Mouse (Mus musculus) G1E (cell line): ENCODE data around the gene Adam10.

Experiments used
- GATA1 ChIP-seq: IDR thresholded peaks from 2 replicates; pipeline ENCODE4 v1.6.1; 2012; ENCODE audit warnings: borderline replicate concordance, low read length, inconsistent platforms, mixed read lengths
- TAL1 ChIP-seq: conservative IDR thresholded peaks from 2 replicates; pipeline ENCODE4 v1.6.1; 2012; ENCODE audit warnings: low read depth, low read length, inconsistent platforms, mixed read lengths

DNA sequence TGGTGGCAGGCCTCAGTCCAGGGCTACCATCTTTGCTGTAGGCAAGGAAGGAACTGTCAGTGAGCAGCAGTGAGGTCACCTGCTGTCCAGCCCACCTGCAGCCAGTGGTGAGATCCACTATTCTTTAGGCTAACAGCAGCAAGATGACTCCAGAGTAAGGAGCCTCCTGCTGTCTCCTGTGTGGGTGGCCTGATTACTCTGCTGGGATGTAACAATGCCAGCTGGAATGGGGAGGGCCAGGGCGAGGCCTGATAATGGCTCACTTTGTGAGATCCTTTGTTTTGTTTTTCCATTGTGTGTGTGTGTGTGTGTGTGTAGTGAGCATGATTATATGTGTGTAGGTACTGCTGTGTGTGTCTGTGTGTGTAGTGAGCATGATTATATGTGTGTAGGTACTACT, 138.6 kb downstream of the Adam10 start:
- TF ChIP-seq TAL1 = no peak
- no peak for TF ChIP-seq GATA1
